Mouse (Mus musculus) neural tube, embryonic 11.5 days (tissue): Measurements from ENCODE around the gene Ndufc2. TPM values are rescaled to one million over a fixed set of nuclear protein-coding genes. Genes with fewer than 3 reads are reported as not detected.

Experiments
- ATAC-seq: fragments of 200-750 bp; cut with Nextera tagmentation; 2 replicates; pipeline ENCODE4 v1.8.0; 2017; ENCODE audit warnings: moderate number of reproducible peaks, mild to moderate bottlenecking, moderate TSS enrichment, moderate library complexity; ENCODE audit not compliant: insufficient read depth, low FRiP score, low TSS enrichment
- DNase-seq: peaks from one replicate; pipeline ENCODE4 v3.0.0-alpha.2; 2015; ENCODE audit warnings: low spot score
- H3K27ac ChIP-seq: fragments of 300-500 bp; sonication (generic); 2 replicates; pipeline ENCODE4 v1.5.1; 2014; ENCODE audit warnings: low read depth, mild to moderate bottlenecking, low read length
- H3K27me3 ChIP-seq: fragments of 300-500 bp; sonication (generic); 2 replicates; pipeline ENCODE4 v1.6.1; 2014; ENCODE audit warnings: mild to moderate bottlenecking, low read length, mixed read lengths; ENCODE audit not compliant: control insufficient read depth, insufficient read depth
- H3K36me3 ChIP-seq: fragments of 300-500 bp; sonication (generic); 2 replicates; pipeline ENCODE4 v1.6.1; 2014; ENCODE audit warnings: mild to moderate bottlenecking, low read length, moderate library complexity, mixed read lengths; ENCODE audit not compliant: control insufficient read depth, insufficient read depth
- H3K4me1 ChIP-seq: fragments of 300-500 bp; sonication (generic); 2 replicates; pipeline ENCODE4 v1.6.1; 2014; ENCODE audit warnings: low read length, mixed read lengths; ENCODE audit not compliant: control insufficient read depth, insufficient read depth
- H3K4me2 ChIP-seq: fragments of 300-500 bp; sonication (generic); 2 replicates; pipeline ENCODE4 v1.6.1; 2014; ENCODE audit warnings: low read depth, mild to moderate bottlenecking, moderate library complexity
- H3K4me3 ChIP-seq: fragments of 300-500 bp; sonication (generic); 2 replicates; pipeline ENCODE4 v1.5.1; 2014; ENCODE audit warnings: low read depth, low read length
- H3K9ac ChIP-seq: fragments of 300-500 bp; sonication (generic); 2 replicates; pipeline ENCODE4 v1.6.1; 2014; ENCODE audit warnings: mild to moderate bottlenecking, low read length
- H3K9me3 ChIP-seq: fragments of 300-500 bp; sonication (generic); 2 replicates; pipeline ENCODE4 v1.6.1; 2016; ENCODE audit warnings: low read length; ENCODE audit not compliant: control insufficient read depth
- WGBS: fragments of 180-500 bp; shearing (Covaris S2); extraction: QIAGEN DNeasy Blood & Tissue Kit; methylation state at CpG from one replicate; pipeline ENCODE4 v1.1.7; 2014; 5-methylcytosine and 5-hydroxymethylcytosine counted together
- polyA plus RNA-seq: library from polyadenylated mRNA; unstranded; fragments of >200 nt; fragmentation: Nextera tagmentation; extraction: Ambion mirVana; gene quantifications from 2 replicates; pipeline ENCODE4 v1.2.1, GENCODE M21; 2014

Ndufc2 gene
- polyA plus RNA-seq, 1 experiment from 2014 or later, result 320 TPM

GRCm38 (mm10) chr7:97394375-97394774, 5.4 kb upstream of the Ndufc2 start:
- H3K9ac ChIP-seq, result no peak overlapping the region
- WGBS, result 86% methylated on average over 2 of the region's 2 CpGs
- no peak for ATAC-seq

GRCm38 (mm10) chr7:97398943-97399342, 860 bp upstream of the Ndufc2 start:
- no peaks in the 10 kb centered on the region for H3K27me3 ChIP-seq
- H3K9me3 ChIP-seq, result no peaks in the 10 kb centered on the region
- 93% methylated on average over 6 of the region's 6 CpGs for WGBS
- H3K9ac ChIP-seq, result no peak overlapping the region
- no peak overlapping the region for H3K4me2 ChIP-seq
- ATAC-seq (no peak), DNase-seq (no peak)
- H3K27ac ChIP-seq, result no peak overlapping the region
- H3K4me3 ChIP-seq, result no peak overlapping the region
- no peaks in the 10 kb centered on the region for H3K36me3 ChIP-seq
- H3K4me1 ChIP-seq, result peaks cover 4% of the 10 kb centered on the region

More at GRCm38 (mm10) chr7:97394375-97394774, 5.4 kb upstream of the Ndufc2 start:
- H3K4me1 ChIP-seq, result no peaks in the 10 kb centered on the region
- no peaks in the 10 kb centered on the region for H3K36me3 ChIP-seq
- H3K4me3 ChIP-seq, result no peak overlapping the region
- H3K4me2 ChIP-seq, result no peak overlapping the region
- no peak for DNase-seq
- H3K9me3 ChIP-seq, result no peaks in the 10 kb centered on the region
- no peaks in the 10 kb centered on the region for H3K27me3 ChIP-seq
- no peak overlapping the region for H3K27ac ChIP-seq

GRCm38 (mm10) chr7:97407145-97407544, 7.3 kb downstream of the Ndufc2 start:
- H3K9ac ChIP-seq, result no peak overlapping the region
- H3K4me3 ChIP-seq, result no peak overlapping the region
- ATAC-seq (no peak), DNase-seq (no peak)
- H3K4me2 ChIP-seq, result no peak overlapping the region
- H3K36me3 ChIP-seq, result no peaks in the 10 kb centered on the region; the same call in 1 of the 2 replicates
- H3K27ac ChIP-seq, result no peak overlapping the region
- no peaks in the 10 kb centered on the region for H3K27me3 ChIP-seq
- H3K4me1 ChIP-seq, result no peaks in the 10 kb centered on the region
- no peaks in the 10 kb centered on the region for H3K9me3 ChIP-seq
- WGBS, result 94% methylated on average over 10 of the region's 10 CpGs

- Histone ChIP-seq H3K36me3 (no peaks in the 10 kb centered on the region; the same call in 1 of the 2 replicates), H3K27me3 (no peaks in the 10 kb centered on the region), H3K4me2 (no peak overlapping the region), H3K4me3 (no peak overlapping the region), H3K9ac (no peak overlapping the region), H3K27ac (no peak overlapping the region), H3K9me3 (no peaks in the 10 kb centered on the region), H3K4me1 (no peaks in the 10 kb centered on the region)
- DNase-seq (no peak), ATAC-seq (no peak)
- 87% methylated on average over 2 of the region's 2 CpGs for WGBS
Measured at GRCm38 (mm10) chr7:97411106-97411505, 11.3 kb downstream of the Ndufc2 start.

- H3K27me3 ChIP-seq, result no peaks in the 10 kb centered on the region
Measured at GRCm38 (mm10) chr7:97411575-97411974, 11.8 kb downstream of the Ndufc2 start.

GRCm38 (mm10) chr7:97413981-97414380, 14.2 kb downstream of the Ndufc2 start:
- no peak overlapping the region for H3K4me3 ChIP-seq
- no peak overlapping the region for H3K9ac ChIP-seq
- H3K9me3 ChIP-seq, result no peaks in the 10 kb centered on the region
- DNase-seq (no peak), ATAC-seq (no peak)
- WGBS, result 97% methylated on average over 1 of the region's 1 CpGs
- H3K4me1 ChIP-seq, result no peaks in the 10 kb centered on the region
- no peak overlapping the region for H3K4me2 ChIP-seq
- no peak overlapping the region for H3K27ac ChIP-seq
- no peaks in the 10 kb centered on the region for H3K27me3 ChIP-seq
- H3K36me3 ChIP-seq, result no peaks in the 10 kb centered on the region; the same call in 1 of the 2 replicates

More at GRCm38 (mm10) chr7:97411575-97411974, 11.8 kb downstream of the Ndufc2 start:
- H3K4me3 ChIP-seq, result no peak overlapping the region
- 83% methylated on average over 3 of the region's 3 CpGs for WGBS
- DNase-seq, result no peak
- no peak overlapping the region for H3K9ac ChIP-seq
- no peaks in the 10 kb centered on the region for H3K4me1 ChIP-seq
- H3K36me3 ChIP-seq, result no peaks in the 10 kb centered on the region; the same call in 1 of the 2 replicates
- H3K9me3 ChIP-seq, result no peaks in the 10 kb centered on the region
- ATAC-seq, result no peak
- no peak overlapping the region for H3K4me2 ChIP-seq
- H3K27ac ChIP-seq, result no peak overlapping the region

- H3K4me1 ChIP-seq, result no peaks in the 10 kb centered on the region
- DNase-seq, result no peak
- H3K9ac ChIP-seq, result no peak overlapping the region
- WGBS, result 85% methylated on average over 1 of the region's 1 CpGs
- H3K27me3 ChIP-seq, result no peaks in the 10 kb centered on the region
- H3K4me3 ChIP-seq, result no peak overlapping the region
- H3K4me2 ChIP-seq, result no peak overlapping the region
- ATAC-seq, result no peak
- H3K9me3 ChIP-seq, result no peaks in the 10 kb centered on the region
- H3K27ac ChIP-seq, result no peak overlapping the region
- H3K36me3 ChIP-seq, result no peaks in the 10 kb centered on the region; the same call in 1 of the 2 replicates
Measured at GRCm38 (mm10) chr7:97414426-97414825, 14.6 kb downstream of the Ndufc2 start.

- ATAC-seq (no peak), DNase-seq (no peak)
- no peak overlapping the region for H3K9ac ChIP-seq
- no peak overlapping the region for H3K4me3 ChIP-seq
- no peaks in the 10 kb centered on the region for H3K36me3 ChIP-seq
- H3K4me2 ChIP-seq, result no peak overlapping the region
- no peaks in the 10 kb centered on the region for H3K4me1 ChIP-seq
- H3K27ac ChIP-seq, result no peak overlapping the region
- H3K9me3 ChIP-seq, result no peaks in the 10 kb centered on the region
- 66% methylated on average over 9 of the region's 9 CpGs for WGBS
- no peaks in the 10 kb centered on the region for H3K27me3 ChIP-seq
Measured at GRCm38 (mm10) chr7:97414915-97415687, 15.3 kb downstream of the Ndufc2 start.

GRCm38 (mm10) chr7:97416473-97416872, 16.7 kb downstream of the Ndufc2 start:
- DNase-seq (no peak), ATAC-seq (no peak)
- H3K9ac ChIP-seq, result no peak overlapping the region
- no peaks in the 10 kb centered on the region for H3K9me3 ChIP-seq
- H3K4me3 ChIP-seq, result no peak overlapping the region
- no peaks in the 10 kb centered on the region for H3K4me1 ChIP-seq
- no peaks in the 10 kb centered on the region for H3K27me3 ChIP-seq
- H3K27ac ChIP-seq, result no peak overlapping the region
- 85% methylated on average over 4 of the region's 4 CpGs for WGBS
- H3K36me3 ChIP-seq, result no peaks in the 10 kb centered on the region
- no peak overlapping the region for H3K4me2 ChIP-seq
